Mouse (Mus musculus) heart, embryonic 14.5 days (tissue): ENCODE results near the gene Tubb1. TPM values are rescaled to one million over a fixed set of nuclear protein-coding genes. Genes with fewer than 3 reads are reported as not detected.

Experiments
- ATAC-seq: fragments of 200-750 bp; cut with Nextera tagmentation; 2 replicates; pipeline ENCODE4 v1.8.0; 2017; ENCODE audit warnings: low read depth, moderate TSS enrichment; ENCODE audit not compliant: insufficient number of reproducible peaks, insufficient read depth, low FRiP score
- H3K27ac ChIP-seq, 2 experiments: fragments of 200-500 bp in 1 of 2; fragments of 300-500 bp in 1 of 2; sonication (generic) in 1 of 2; replicated peaks in 1 of 2; 2 replicates each; pipeline ENCODE4 v1.5.1; 2012 to 2014; ENCODE audit warnings: low read depth in 2 of 2, low read length in 2 of 2, control low read depth in 1 of 2, mild to moderate bottlenecking in 1 of 2, mixed read lengths in 1 of 2; ENCODE audit not compliant: control insufficient read depth in 1 of 2, insufficient read depth in 1 of 2
- H3K27me3 ChIP-seq: fragments of 300-500 bp; sonication (generic); 2 replicates; pipeline ENCODE4 v1.6.1; 2014; ENCODE audit warnings: mild to moderate bottlenecking, low read length, control low read depth; ENCODE audit not compliant: control insufficient read depth, insufficient read depth
- H3K36me3 ChIP-seq: fragments of 300-500 bp; sonication (generic); 2 replicates; pipeline ENCODE4 v1.6.1; 2014; ENCODE audit warnings: mild to moderate bottlenecking, control low read depth, low read length, mixed read lengths; ENCODE audit not compliant: control insufficient read depth, insufficient read depth
- H3K4me1 ChIP-seq, 2 experiments: fragments of 200-500 bp in 1 of 2; fragments of 300-500 bp in 1 of 2; sonication (generic) in 1 of 2; 2 replicates each; pipeline ENCODE4 v1.6.1; 2012 to 2014; ENCODE audit warnings: low read length in 2 of 2, control low read depth in 1 of 2, mixed read lengths in 1 of 2; ENCODE audit not compliant: control insufficient read depth in 2 of 2, insufficient read depth in 2 of 2
- H3K4me2 ChIP-seq: fragments of 300-500 bp; sonication (generic); 2 replicates; pipeline ENCODE4 v1.6.1; 2014; ENCODE audit warnings: mild to moderate bottlenecking, low read length
- H3K4me3 ChIP-seq, 2 experiments: fragments of 200-500 bp in 1 of 2; fragments of 300-500 bp in 1 of 2; sonication (generic) in 1 of 2; 2 replicates each; pipeline ENCODE4 v1.5.1; 2012 to 2014; ENCODE audit warnings: low read length in 2 of 2, mild to moderate bottlenecking in 2 of 2, control low read depth in 1 of 2, low read depth in 1 of 2, moderate library complexity in 1 of 2; ENCODE audit not compliant: control insufficient read depth in 1 of 2, insufficient read depth in 1 of 2
- H3K9ac ChIP-seq: fragments of 300-500 bp; sonication (generic); 2 replicates; pipeline ENCODE4 v1.6.1; 2014; ENCODE audit warnings: mild to moderate bottlenecking, low read length
- H3K9me3 ChIP-seq: fragments of 300-500 bp; sonication (generic); 2 replicates; pipeline ENCODE4 v1.6.1; 2016; ENCODE audit warnings: low read length, control low read depth; ENCODE audit not compliant: control insufficient read depth
- WGBS: fragments of 180-500 bp; shearing (Covaris S2); extraction: QIAGEN DNeasy Blood & Tissue Kit; methylation state at CpG from one replicate; pipeline ENCODE4 v1.1.7; 2014; 5-methylcytosine and 5-hydroxymethylcytosine counted together
- polyA plus RNA-seq: library from polyadenylated mRNA; unstranded; fragments of >200 nt; fragmentation: Nextera tagmentation; extraction: Ambion mirVana; gene quantifications from 2 replicates; pipeline ENCODE4 v1.2.1, GENCODE M21; 2014

The Tubb1 gene
- polyA plus RNA-seq, 1 experiment from 2014 or later, result 1.8 TPM

GRCm38 (mm10) chr2:174438181-174438580 is 12.3 kb upstream of the Tubb1 start:
- peak overlapping the region; percentile 67 to 80 for H3K4me3 ChIP-seq
- peaks cover 13% of the 10 kb centered on the region; the same call in 1 of the 2 replicates for H3K36me3 ChIP-seq
- no peak overlapping the region for H3K27ac ChIP-seq
- H3K9ac ChIP-seq, result peak overlapping the region; percentile 77
- H3K9me3 ChIP-seq, result no peaks in the 10 kb centered on the region
- 68% methylated on average over 11 of the region's 11 CpGs for WGBS
- peaks cover 17 to 26% of the 10 kb centered on the region in 2 experiments for H3K4me1 ChIP-seq
- ATAC-seq, result no peak
- H3K4me2 ChIP-seq, result peak overlapping the region; percentile 91
- H3K27me3 ChIP-seq, result no peaks in the 10 kb centered on the region

DNA sequence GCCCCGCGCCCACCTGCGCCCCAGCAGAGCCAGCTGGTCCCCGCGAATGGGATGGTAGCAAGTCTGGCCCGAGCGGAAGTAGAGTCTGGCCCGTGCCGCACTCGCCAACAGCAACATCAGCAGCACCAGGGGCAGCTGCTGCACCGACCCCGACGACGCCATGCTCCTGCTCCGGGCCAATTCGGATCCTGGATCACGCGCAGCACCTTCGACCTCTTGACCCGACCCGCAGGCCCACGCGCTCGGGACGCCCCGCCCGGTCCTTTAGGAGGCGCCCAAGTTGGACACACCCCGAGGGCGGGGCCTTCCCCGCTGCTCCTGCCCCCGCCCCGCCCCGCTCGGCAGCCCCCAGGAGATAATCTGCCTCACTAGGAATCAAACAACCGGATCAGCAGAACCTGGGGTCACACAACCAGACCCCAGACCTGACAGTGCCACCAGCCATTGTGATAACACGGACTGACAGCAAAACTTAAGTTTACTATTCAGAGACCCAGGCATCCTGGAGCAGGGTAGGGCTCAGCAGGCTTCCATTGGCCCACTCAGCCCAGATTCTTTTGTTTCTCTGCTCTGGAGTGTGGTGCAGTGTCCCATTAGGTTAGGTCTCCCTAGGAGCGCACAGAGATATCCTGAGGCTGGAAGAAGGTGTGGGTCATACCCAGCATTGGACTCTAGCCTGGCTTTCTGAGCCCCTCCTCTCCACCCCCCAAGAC is 11.6 kb upstream of the Tubb1 start, which contains the start of gene Ctsz:
Gene Ctsz (minus strand): TSS at position 303 of the 713 bp plus-strand sequence.
- under 1% methylated on average over 38 of the region's 38 CpGs for WGBS
- ATAC-seq, result peak; percentile 45; the same call in 1 of the 2 replicates
- peak within 1 kb of the TSS; percentile 67 to 80 for H3K4me3 ChIP-seq
- H3K4me1 ChIP-seq, result peaks cover 19 to 28% of the 10 kb centered on the region in 2 experiments
- H3K27ac ChIP-seq, result no peak within 1 kb of the TSS; a peak in 1 of 4 replicates
- H3K27me3 ChIP-seq, result no peaks in the 10 kb centered on the region
- peaks cover 8% of the 10 kb centered on the region; the same call in 1 of the 2 replicates for H3K36me3 ChIP-seq
- H3K4me2 ChIP-seq, result peak within 1 kb of the TSS; percentile 91
- peak within 1 kb of the TSS; percentile 77 for H3K9ac ChIP-seq
- no peaks in the 10 kb centered on the region for H3K9me3 ChIP-seq

DNA sequence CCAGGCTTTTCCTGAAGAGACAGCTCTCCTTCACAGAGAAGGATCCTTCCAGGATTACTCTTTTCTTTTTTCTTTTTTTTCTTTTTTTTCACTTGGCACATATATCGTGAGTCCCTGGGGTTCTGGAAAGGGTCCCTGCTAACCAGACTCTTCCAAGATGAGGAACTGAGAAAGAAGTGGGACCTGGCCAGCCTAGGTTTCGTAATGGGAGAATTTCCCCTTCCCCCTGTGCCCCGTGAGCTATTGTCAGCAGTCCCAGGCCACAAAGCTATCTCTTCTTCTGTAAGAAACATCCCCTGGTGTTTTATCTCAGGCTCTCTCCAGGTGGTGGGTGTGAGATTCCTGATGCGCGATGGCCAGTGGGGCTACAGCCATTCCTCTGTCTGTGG is 11.1 kb upstream of the Tubb1 start:
- WGBS, result 28% methylated on average over 5 of the region's 5 CpGs
- Histone ChIP-seq H3K36me3 (peaks cover 8% of the 10 kb centered on the region; the same call in 1 of the 2 replicates), H3K4me3 (peak overlapping the region in 1 of 2 experiments; percentile 67; a peak in 1 of 4 replicates), H3K9ac (0 out of 2 replicates have a peak overlapping the region, but pooled peaks have one; percentile 77), H3K27ac (no peak overlapping the region; a peak in 1 of 4 replicates), H3K27me3 (no peaks in the 10 kb centered on the region), H3K4me1 (peaks cover 20 to 28% of the 10 kb centered on the region in 2 experiments), H3K9me3 (no peaks in the 10 kb centered on the region), H3K4me2 (peak overlapping the region; percentile 91)
- ATAC-seq, result no peak

DNA sequence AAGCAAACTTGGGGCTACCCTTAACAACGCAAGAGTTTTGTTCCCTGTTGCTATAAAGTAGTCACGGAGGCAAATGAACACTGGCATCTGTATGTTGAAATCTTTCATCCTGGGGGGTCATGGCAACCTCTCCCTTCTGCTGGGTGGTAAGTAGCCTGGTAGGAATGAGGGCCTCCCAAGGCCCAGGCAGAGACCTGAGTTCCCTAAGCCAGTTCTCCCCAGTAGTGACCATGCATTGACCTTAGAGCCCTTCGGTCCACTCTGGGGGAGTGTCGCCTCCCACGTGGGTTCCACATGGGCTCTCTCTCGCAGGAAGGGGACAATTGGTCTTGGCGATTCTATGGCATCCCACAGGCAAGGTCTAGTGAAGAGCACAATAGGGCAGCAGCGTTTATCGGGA is 10.5 kb upstream of the Tubb1 start:
- Histone ChIP-seq H3K27ac (no peak overlapping the region), H3K4me1 (peaks cover 20 to 28% of the 10 kb centered on the region in 2 experiments), H3K27me3 (no peaks in the 10 kb centered on the region), H3K9ac (no peak overlapping the region), H3K9me3 (no peaks in the 10 kb centered on the region), H3K4me3 (no peak overlapping the region), H3K4me2 (no peak overlapping the region), H3K36me3 (peaks cover 6% of the 10 kb centered on the region; the same call in 1 of the 2 replicates)
- WGBS, result 87% methylated on average over 9 of the region's 9 CpGs
- no peak for ATAC-seq

DNA sequence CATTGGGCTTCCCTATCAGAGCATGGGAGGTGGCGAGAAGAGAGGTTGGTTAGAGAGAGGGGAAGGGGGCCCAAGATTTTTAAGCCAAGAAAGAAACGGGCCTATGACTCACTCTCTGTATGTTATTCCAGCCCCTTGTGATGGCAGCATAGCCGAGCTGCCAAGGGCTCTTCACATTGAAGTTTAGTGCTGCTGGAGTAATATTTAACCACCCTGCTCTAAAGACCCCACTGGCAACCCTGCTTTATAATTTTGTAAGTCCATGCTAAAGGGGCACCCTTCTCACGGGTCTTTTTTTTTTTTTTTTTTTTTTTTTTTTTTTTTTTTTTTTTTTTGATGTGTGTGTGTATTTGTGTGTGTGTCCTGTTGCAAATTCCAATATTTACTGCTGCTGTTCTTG is 8.6 kb upstream of the Tubb1 start:
- Histone ChIP-seq H3K4me3 (no peak overlapping the region), H3K9ac (no peak overlapping the region), H3K4me2 (no peak overlapping the region), H3K4me1 (peaks cover 20 to 28% of the 10 kb centered on the region in 2 experiments), H3K27ac (no peak overlapping the region), H3K9me3 (no peaks in the 10 kb centered on the region), H3K36me3 (no peaks in the 10 kb centered on the region), H3K27me3 (no peaks in the 10 kb centered on the region)
- 56% methylated on average over 4 of the region's 4 CpGs for WGBS
- no peak for ATAC-seq

DNA sequence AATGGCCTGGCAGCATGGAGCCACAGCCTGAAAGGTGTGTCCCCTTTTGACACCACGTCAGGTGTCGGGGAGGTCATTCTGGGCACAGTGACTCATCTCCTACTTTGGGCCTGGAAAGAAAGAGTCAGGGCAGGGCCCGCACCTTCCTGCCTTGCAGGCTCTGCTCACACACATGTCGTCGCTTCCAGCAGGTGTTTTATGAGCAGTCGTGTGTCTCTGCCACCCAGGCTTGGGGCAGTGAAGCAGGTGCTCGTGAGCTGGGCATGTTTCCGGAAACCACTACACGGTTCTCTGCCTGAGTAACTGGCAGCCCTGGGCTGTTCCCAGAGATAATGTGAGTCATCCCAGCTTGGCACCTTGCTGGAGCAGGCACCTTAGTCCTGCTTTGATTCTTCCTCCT is 8.0 kb upstream of the Tubb1 start:
- Histone ChIP-seq H3K4me3 (no peak overlapping the region), H3K9me3 (no peaks in the 10 kb centered on the region), H3K4me2 (no peak overlapping the region), H3K27me3 (no peaks in the 10 kb centered on the region), H3K36me3 (no peaks in the 10 kb centered on the region), H3K9ac (no peak overlapping the region), H3K27ac (peak overlapping the region; percentile 20 to 46; a peak in 2 of 4 replicates), H3K4me1 (peaks cover 20 to 28% of the 10 kb centered on the region in 2 experiments)
- 43% methylated on average over 9 of the region's 9 CpGs for WGBS
- 0 out of 2 replicates have a peak, but pooled peaks have one; percentile 13 for ATAC-seq

DNA sequence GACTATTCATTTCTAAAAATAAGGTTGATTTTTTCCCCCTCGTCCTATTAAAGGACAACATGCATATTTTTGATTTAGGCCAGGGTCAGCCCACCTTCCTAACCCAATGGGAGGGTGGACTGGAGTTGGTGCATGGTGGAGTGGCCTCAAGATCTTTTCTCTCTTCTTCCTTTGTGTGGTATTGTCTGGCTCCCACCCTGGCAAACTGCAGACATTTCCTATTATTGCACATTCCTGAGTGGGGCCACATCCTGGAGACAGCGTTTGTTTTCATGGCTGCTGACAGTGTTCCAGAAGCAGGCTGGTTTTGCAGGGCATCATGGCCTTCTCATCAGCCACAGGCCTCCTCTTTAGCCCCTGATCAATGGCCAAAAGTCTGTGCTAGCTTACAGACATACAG is 7.4 kb upstream of the Tubb1 start:
- H3K27ac ChIP-seq, result peak overlapping the region; percentile 20 to 50; a peak in 2 of 4 replicates
- no peaks in the 10 kb centered on the region for H3K36me3 ChIP-seq
- H3K9ac ChIP-seq, result no peak overlapping the region
- ATAC-seq, result no peak
- 37% methylated on average over 2 of the region's 2 CpGs for WGBS
- peaks cover 19 to 26% of the 10 kb centered on the region in 2 experiments for H3K4me1 ChIP-seq
- no peaks in the 10 kb centered on the region for H3K9me3 ChIP-seq
- H3K4me3 ChIP-seq, result no peak overlapping the region
- no peak overlapping the region for H3K4me2 ChIP-seq
- no peaks in the 10 kb centered on the region for H3K27me3 ChIP-seq
